Mouse (Mus musculus) small intestine, adult 2 months (tissue): Measurements from ENCODE around the gene Narfl. TPM values are rescaled to one million over a fixed set of nuclear protein-coding genes. Genes with fewer than 3 reads are reported as not detected.
"Not testable (repeated sequence)": the region's sequence is repeated elsewhere in the genome, so short reads cannot be mapped to it uniquely, and the experiment has no call there.

Source experiments
- H3K27ac ChIP-seq: fragments of 200-500 bp; 2 replicates; pipeline ENCODE4 v1.5.1; 2012; ENCODE audit warnings: low read depth, low read length, control low read depth, inconsistent platforms; ENCODE audit not compliant: insufficient read depth
- H3K27me3 ChIP-seq: fragments of 200-500 bp; 2 replicates; pipeline ENCODE4 v1.6.1; 2012; ENCODE audit warnings: mild to moderate bottlenecking, moderate library complexity, low read length, inconsistent platforms; ENCODE audit not compliant: control insufficient read depth, insufficient read depth
- H3K36me3 ChIP-seq: fragments of 200-500 bp; 2 replicates; pipeline ENCODE4 v1.6.1; 2012; ENCODE audit warnings: mild to moderate bottlenecking, low read length, control low read depth, inconsistent platforms; ENCODE audit not compliant: control insufficient read depth, insufficient read depth
- H3K4me1 ChIP-seq: fragments of 200-500 bp; 2 replicates; pipeline ENCODE4 v1.6.1; 2012; ENCODE audit warnings: low read length, inconsistent platforms, mixed read lengths; ENCODE audit not compliant: control insufficient read depth, insufficient read depth, insufficient read length
- H3K4me3 ChIP-seq: fragments of 200-500 bp; 2 replicates; pipeline ENCODE4 v1.5.1; 2012; ENCODE audit warnings: low read depth, mild to moderate bottlenecking, control low read depth, inconsistent platforms, low read length, moderate library complexity
- CTCF ChIP-seq: fragments of 200-500 bp; IDR thresholded peaks from 2 replicates; pipeline ENCODE4 v1.5.1; 2012; ENCODE audit warnings: low read depth, mild to moderate bottlenecking, control low read depth, inconsistent platforms, low read length, moderate library complexity, mixed read lengths; ENCODE audit not compliant: insufficient replicate concordance, insufficient read length; ENCODE audit errors: extremely low read depth
- POLR2A ChIP-seq: fragments of 200-500 bp; IDR thresholded peaks from 2 replicates; pipeline ENCODE4 v1.6.1; 2012; ENCODE audit warnings: low read depth, mild to moderate bottlenecking, control low read depth, inconsistent platforms, low read length, moderate library complexity
- WGBS: fragments of 180-500 bp; shearing (Covaris S2); methylation state at CpG from one replicate; pipeline ENCODE4 v1.1.7; 2018; 5-methylcytosine and 5-hydroxymethylcytosine counted together
- polyA plus RNA-seq: library from polyadenylated mRNA; depleted of rRNA; stranded (reverse); fragments of >200 nt; gene quantifications from 2 replicates; pipeline ENCODE4 v1.2.3, GENCODE M21; 2012

The Narfl gene
- polyA plus RNA-seq, 1 experiment, result 19.3 TPM

GRCm38 (mm10) chr17:25802825-25803517, 29.4 kb downstream of the Narfl start:
- no peak overlapping the region for H3K27ac ChIP-seq
- 0 out of 2 replicates have a peak, but pooled peaks cover 8% of the 10 kb centered on the region for H3K27me3 ChIP-seq
- H3K4me3 ChIP-seq, result no peak overlapping the region
- no peaks in the 10 kb centered on the region for H3K36me3 ChIP-seq
- no peak for TF ChIP-seq CTCF
- TF ChIP-seq POLR2A, result no peak
- no peaks in the 10 kb centered on the region for H3K4me1 ChIP-seq
- WGBS, result 8% methylated on average over 10 of the region's 10 CpGs

GRCm38 (mm10) chr17:25806507-25806906, 32.9 kb downstream of the Narfl start:
- peaks cover 24% of the 10 kb centered on the region for H3K27me3 ChIP-seq
- WGBS, result 69% methylated on average over 4 of the region's 4 CpGs

GRCm38 (mm10) chr17:25807452-25807851, 33.9 kb downstream of the Narfl start:
- WGBS, result 36% methylated on average over 2 of the region's 2 CpGs
- H3K4me3 ChIP-seq, H3K36me3 ChIP-seq, H3K4me1 ChIP-seq, H3K27ac ChIP-seq: not testable (repeated sequence)
- peaks cover 24% of the 10 kb centered on the region for H3K27me3 ChIP-seq

More at GRCm38 (mm10) chr17:25806507-25806906, 32.9 kb downstream of the Narfl start:
- no peak for TF ChIP-seq POLR2A
- H3K36me3 ChIP-seq, result no peaks in the 10 kb centered on the region
- H3K4me1 ChIP-seq, result peaks cover 3% of the 10 kb centered on the region
- H3K4me3 ChIP-seq, result no peak overlapping the region
- H3K27ac ChIP-seq, result no peak overlapping the region

- Histone ChIP-seq H3K36me3 (no peaks in the 10 kb centered on the region), H3K27me3 (peaks cover 19% of the 10 kb centered on the region), H3K27ac (no peak overlapping the region), H3K4me3 (no peak overlapping the region), H3K4me1 (peaks cover 3% of the 10 kb centered on the region)
- no peak for TF ChIP-seq POLR2A
- no peak for TF ChIP-seq CTCF
- WGBS, result 44% methylated on average over 5 of the region's 5 CpGs
Measured at GRCm38 (mm10) chr17:25808028-25808427, 34.5 kb downstream of the Narfl start.

GRCm38 (mm10) chr17:25808789-25809605, 35.4 kb downstream of the Narfl start, which contains the start of gene Fbxl16:
Gene Fbxl16, plus strand, starts transcription at chr17:25809085.
- no peaks in the 10 kb centered on the region for H3K36me3 ChIP-seq
- peaks cover 18% of the 10 kb centered on the region for H3K27me3 ChIP-seq
- no peak within 1 kb of the TSS for H3K27ac ChIP-seq
- TF ChIP-seq POLR2A (no peak), CTCF (no peak)
- H3K4me1 ChIP-seq, result peaks cover 3% of the 10 kb centered on the region
- WGBS, result under 1% methylated on average over 94 of the region's 100 CpGs
- H3K4me3 ChIP-seq, result peak within 1 kb of the TSS; percentile 59

GRCm38 (mm10) chr17:25809606-25810340, 36.2 kb downstream of the Narfl start:
- H3K36me3 ChIP-seq, result no peaks in the 10 kb centered on the region
- peaks cover 3% of the 10 kb centered on the region for H3K4me1 ChIP-seq
- no peak overlapping the region for H3K27ac ChIP-seq
- WGBS, result 11% methylated on average over 25 of the region's 25 CpGs
- peak overlapping the region; percentile 59 for H3K4me3 ChIP-seq
- TF ChIP-seq CTCF (no peak), POLR2A (no peak)
- peaks cover 16% of the 10 kb centered on the region for H3K27me3 ChIP-seq

- 64% methylated on average over 4 of the region's 4 CpGs for WGBS
Measured at GRCm38 (mm10) chr17:25810890-25811289, 37.3 kb downstream of the Narfl start.

More at GRCm38 (mm10) chr17:25810890-25811289, 37.3 kb downstream of the Narfl start:
- no peak overlapping the region for H3K4me3 ChIP-seq
- no peak for TF ChIP-seq CTCF
- TF ChIP-seq POLR2A, result no peak
- H3K4me1 ChIP-seq, result peaks cover 3% of the 10 kb centered on the region
- peaks cover 16% of the 10 kb centered on the region for H3K27me3 ChIP-seq
- no peaks in the 10 kb centered on the region for H3K36me3 ChIP-seq
- H3K27ac ChIP-seq, result no peak overlapping the region
